In genomic region chr5:136953015-136953414, GRCm38 (mm10) we compare ENCODE assay signal across 8 mouse cellular contexts. TPM values are rescaled to one million over a fixed set of nuclear protein-coding genes. Genes with fewer than 3 reads are reported as not detected.
DNase-seq lines count a peak whose midpoint lies in the region; ATAC-seq lines count a peak whose summit lies in the region.

Gene Fis1, plus strand, starts transcription at chr5:136953275.

- peak within 1 kb of the TSS; percentile 77 for H3K27ac ChIP-seq in hindbrain, embryonic 16.5 days (ENCODE audit: low read depth, low read length)
- peak within 1 kb of the TSS; percentile 60 for H3K27ac ChIP-seq in macrophage

- H3K36me3 ChIP-seq in hindbrain, embryonic 16.5 days (ENCODE audit: control insufficient read depth, insufficient read depth, low read length), result 0 out of 2 replicates have a peak, but pooled peaks cover 4% of the 10 kb centered on the region
- no peaks in the 10 kb centered on the region for H3K36me3 ChIP-seq in macrophage (ENCODE audit: inconsistent target)

- no peaks in the 10 kb centered on the region for H3K9me3 ChIP-seq in hindbrain, embryonic 16.5 days (ENCODE audit: control insufficient read depth, low read length)

- peak; percentile 98 for ATAC-seq in hindbrain, embryonic 16.5 days

- H3K4me1 ChIP-seq in hindbrain, embryonic 16.5 days (ENCODE audit: control insufficient read depth, insufficient read depth, low read depth, low read length), result peaks cover 22% of the 10 kb centered on the region

- H3K4me3 ChIP-seq in hindbrain, embryonic 16.5 days (ENCODE audit: low read length), result peak within 1 kb of the TSS; percentile 70
- H3K4me3 ChIP-seq in macrophage (ENCODE audit: inconsistent target), result peak within 1 kb of the TSS; percentile 89

- peak within 1 kb of the TSS; percentile 74 for H3K4me2 ChIP-seq in hindbrain, embryonic 16.5 days (ENCODE audit: low read length)

- H3K79me2 ChIP-seq in macrophage (ENCODE audit: inconsistent target), result peaks cover 40% of the 10 kb centered on the region

- peak within 1 kb of the TSS; percentile 82 for H3K9ac ChIP-seq in hindbrain, embryonic 16.5 days (ENCODE audit: low read depth, low read length)

- DNase-seq in T-cell, adult 2 months (ENCODE audit: low spot score), result peak; percentile 64
- peak; percentile 94 to 96 for DNase-seq in cerebellum, postnatal 36 days
- peak; percentile 97 for DNase-seq in gastrocnemius, adult 18-20 months (ENCODE audit: low spot score)
- DNase-seq in left cerebral cortex, adult 18-20 months (ENCODE audit: low spot score in 2 of 2), result peak; percentile 94 to 96
- DNase-seq in right cerebral cortex, adult 18-20 months, result peak; percentile 97
- DNase-seq in urinary bladder, postnatal 10 days (ENCODE audit: low spot score), result peak; percentile 80

- H3K27me3 ChIP-seq in hindbrain, embryonic 16.5 days (replicated peaks; ENCODE audit: control insufficient read depth, insufficient read depth, low read length), result no peaks in the 10 kb centered on the region

- WGBS in hindbrain, embryonic 16.5 days, result 0% methylated on average over 23 of the region's 23 CpGs
- under 1% methylated on average over 23 of the region's 23 CpGs for WGBS in macrophage (ENCODE audit: missing documents)

RNA-seq across cellular contexts. Expression of gene Fis1, which starts in this region (rescaled TPM):
- total RNA-seq in gastrocnemius, adult 18-20 months (2021), result 100 to 1,000 TPM; 173 to 186 TPM
- polyA plus RNA-seq in hindbrain, embryonic 16.5 days (2015; fragmentation: Nextera tagmentation; extraction: Ambion mirVana), result 370 and 382 TPM in 2 replicates
- 100 to 1,000 TPM; 281 to 287 TPM for total RNA-seq in left cerebral cortex, adult 18-20 months (2021)
- total RNA-seq in macrophage (2018; cell fraction: chromatin; rRNA removed), result 10 to 100 TPM; 18.4 to 54.2 (median 37.2) TPM
- total RNA-seq in macrophage (2018; cell fraction: cytosol; rRNA removed), result 100 to 1,000 TPM; 161 to 234 (median 205) TPM
- 10 to 100 TPM; 35.0 to 87.4 (median 55.9) TPM for total RNA-seq in macrophage (2018; cell fraction: nucleus; rRNA removed)
- polyA plus RNA-seq in macrophage (2018), result 118 to 217 TPM (median 182 TPM) in 3 replicates

Comparison
In these comparisons a context has a peak if more than half of its experiments do, and no peak if none do; other contexts are left out.
1. Peak in every context shown above with its lines: DNase-seq, ATAC-seq, H3K4me3 ChIP-seq and H3K27ac ChIP-seq.